Mouse (Mus musculus): ENCODE results near the gene Dok3. TPM values are rescaled to one million over a fixed set of nuclear protein-coding genes. Genes with fewer than 3 reads are reported as not detected.
"Not testable (repeated sequence)": the region's sequence is repeated elsewhere in the genome, so short reads cannot be mapped to it uniquely, and the experiment has no call there.

Gene Dok3
- polyA plus RNA-seq, 1 experiment from 2014 or later: 10.9 TPM

DNA sequence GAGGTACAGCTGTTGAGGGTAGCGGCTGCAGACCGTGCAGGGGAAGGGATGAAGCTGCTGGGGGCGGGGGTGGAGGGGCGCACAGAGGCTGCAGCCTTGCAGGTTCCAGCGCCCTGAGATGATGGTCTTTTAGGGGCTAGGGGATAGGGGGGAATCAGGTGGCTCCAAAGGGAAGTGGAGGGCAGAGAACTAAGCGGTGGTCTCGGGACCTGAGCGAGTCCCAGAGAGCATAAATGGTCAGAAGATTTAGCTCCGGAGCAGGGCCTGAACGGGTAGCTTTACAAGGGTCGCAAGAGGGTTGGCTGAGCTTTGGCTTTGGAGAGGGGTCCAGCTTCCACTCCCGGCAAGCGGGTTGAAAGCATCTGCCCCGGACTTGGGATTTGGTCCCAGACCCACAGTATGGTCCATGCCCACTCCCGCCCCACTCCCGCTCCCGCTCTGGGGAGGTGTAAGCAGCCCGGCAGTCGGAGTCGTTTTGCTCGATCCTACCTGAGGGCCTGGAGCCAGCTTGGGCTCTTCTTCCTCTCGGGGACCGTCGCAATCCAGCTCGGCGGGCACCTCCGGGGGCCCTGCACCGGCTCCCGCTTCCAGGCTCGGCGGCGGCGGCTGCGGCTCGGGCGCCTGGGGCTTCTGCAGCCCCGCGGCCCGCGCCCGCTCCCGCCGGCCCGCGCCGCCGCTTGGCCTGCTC is 41.3 kb upstream of the Dok3 start:
- H3K27me3 ChIP-seq (ENCODE audit: control insufficient read depth, insufficient read depth, low read depth, low read length): no peaks in the 10 kb centered on the region
- H3K4me1 ChIP-seq (ENCODE audit: control insufficient read depth, low read depth, low read length): peaks cover 20% of the 10 kb centered on the region
- peak overlapping the region; percentile 98 for H3K9ac ChIP-seq (ENCODE audit: low read depth, low read length)
- peak overlapping the region; percentile 97 for H3K4me2 ChIP-seq (ENCODE audit: low read depth, low read length)
- peak; percentile 60 for ATAC-seq (ENCODE audit: low read depth)
- peak overlapping the region; percentile 90 for H3K27ac ChIP-seq (ENCODE audit: low read length)
- H3K36me3 ChIP-seq (ENCODE audit: control insufficient read depth, insufficient read depth): no peaks in the 10 kb centered on the region; the same call in 1 of the 2 replicates
- peak overlapping the region; percentile 99 for H3K4me3 ChIP-seq (ENCODE audit: low read depth, low read length)
- no peaks in the 10 kb centered on the region for H3K9me3 ChIP-seq (replicated peaks; ENCODE audit: control insufficient read depth, low read length)
- WGBS (ENCODE audit: insufficient replicate concordance): under 1% methylated on average over 43 of the region's 47 CpGs

DNA sequence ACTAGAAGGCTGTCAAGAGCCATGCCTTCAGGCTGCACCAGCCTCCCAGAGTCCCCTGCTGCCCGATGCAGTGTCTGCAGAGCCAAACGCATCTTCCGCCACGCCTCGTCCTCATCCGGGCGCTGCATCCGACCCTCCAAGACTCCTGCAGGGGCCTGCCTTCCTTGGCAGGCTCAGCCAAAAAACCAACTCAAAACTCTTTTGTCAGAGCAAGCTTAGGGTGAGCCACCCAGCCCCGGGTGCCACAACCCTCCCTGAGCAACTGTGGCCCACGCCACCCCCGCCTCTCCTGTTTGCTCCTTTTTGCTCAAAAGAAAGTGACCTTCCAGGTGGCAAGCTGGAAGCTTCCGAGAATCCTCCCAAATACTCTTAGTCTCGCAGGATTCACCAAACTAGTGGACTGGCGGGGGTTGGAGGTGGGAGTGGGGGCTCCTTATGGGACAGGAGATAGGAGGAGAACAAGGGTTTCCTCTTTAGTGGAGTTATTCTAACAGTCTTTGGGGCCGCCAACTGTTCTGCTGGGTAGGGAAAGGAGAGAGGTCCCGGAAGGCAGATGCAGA is 40.7 kb upstream of the Dok3 start:
- peak overlapping the region; percentile 97 for H3K4me2 ChIP-seq (ENCODE audit: low read depth, low read length)
- H3K9me3 ChIP-seq (replicated peaks; ENCODE audit: control insufficient read depth, low read length): no peaks in the 10 kb centered on the region

DNA sequence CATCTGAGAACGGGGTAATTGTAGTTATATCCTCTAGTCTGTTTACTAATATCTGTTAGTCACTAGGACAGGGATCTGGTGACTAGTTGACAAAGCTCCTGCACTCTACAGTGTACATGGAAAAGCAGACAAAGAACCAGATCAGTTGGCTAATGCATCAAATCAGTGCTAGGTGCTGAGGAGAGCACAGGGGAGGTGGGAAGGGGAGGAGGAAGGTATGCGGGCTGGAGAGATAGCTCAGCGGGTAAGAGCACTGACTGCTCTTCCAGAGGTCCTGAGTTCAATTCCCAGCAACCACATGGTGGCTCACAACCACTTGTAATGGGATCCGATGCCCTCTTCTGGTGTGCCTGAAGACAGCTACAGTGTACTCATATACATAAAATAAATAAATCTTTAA is 39.4 kb upstream of the Dok3 start:
- peaks cover 20% of the 10 kb centered on the region for H3K4me1 ChIP-seq (ENCODE audit: control insufficient read depth, low read depth, low read length)
- H3K36me3 ChIP-seq (ENCODE audit: control insufficient read depth, insufficient read depth); H3K9ac ChIP-seq (ENCODE audit: low read depth, low read length); H3K4me3 ChIP-seq (ENCODE audit: low read depth, low read length); ATAC-seq (ENCODE audit: low read depth); H3K9me3 ChIP-seq (replicated peaks; ENCODE audit: control insufficient read depth, low read length); H3K27ac ChIP-seq (ENCODE audit: low read length); H3K27me3 ChIP-seq (ENCODE audit: control insufficient read depth, insufficient read depth, low read depth, low read length); H3K4me2 ChIP-seq (ENCODE audit: low read depth, low read length): not testable (repeated sequence)
- 73% methylated on average over 4 of the region's 4 CpGs for WGBS (ENCODE audit: insufficient replicate concordance)

More for the DNA sequence above, 40.7 kb upstream of the Dok3 start:
- H3K27me3 ChIP-seq (ENCODE audit: control insufficient read depth, insufficient read depth, low read depth, low read length): no peaks in the 10 kb centered on the region
- WGBS (ENCODE audit: insufficient replicate concordance): 23% methylated on average over 16 of the region's 16 CpGs
- H3K4me1 ChIP-seq (ENCODE audit: control insufficient read depth, low read depth, low read length): peaks cover 20% of the 10 kb centered on the region
- H3K27ac ChIP-seq (ENCODE audit: low read length): no peak overlapping the region
- H3K4me3 ChIP-seq (ENCODE audit: low read depth, low read length): peak overlapping the region; percentile 99
- H3K9ac ChIP-seq (ENCODE audit: low read depth, low read length): peak overlapping the region; percentile 98
- no peak for ATAC-seq (ENCODE audit: low read depth)
- no peaks in the 10 kb centered on the region; the same call in 1 of the 2 replicates for H3K36me3 ChIP-seq (ENCODE audit: control insufficient read depth, insufficient read depth)

DNA sequence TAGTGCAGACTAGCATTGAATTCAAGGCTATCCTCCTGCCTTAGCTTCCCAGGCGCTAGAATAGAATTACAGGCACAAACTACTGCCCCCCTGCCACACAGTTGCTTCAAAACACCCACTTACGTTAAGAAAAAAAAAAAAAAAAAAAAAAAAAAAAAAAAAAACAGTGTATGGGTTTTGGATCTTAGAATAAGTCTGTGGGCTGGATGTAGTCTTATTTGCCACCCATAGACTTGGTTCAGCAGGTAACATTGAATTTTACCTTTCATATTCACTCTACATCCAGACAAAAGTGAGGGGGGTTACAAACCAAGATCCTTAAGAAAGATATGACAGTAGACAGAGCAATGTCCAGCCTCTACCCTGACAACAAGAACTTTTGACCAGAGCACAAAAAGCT is 38.9 kb upstream of the Dok3 start:
- no peak overlapping the region for H3K9ac ChIP-seq (ENCODE audit: low read depth, low read length)
- H3K4me1 ChIP-seq (ENCODE audit: control insufficient read depth, low read depth, low read length): peaks cover 20% of the 10 kb centered on the region
- H3K27me3 ChIP-seq (ENCODE audit: control insufficient read depth, insufficient read depth, low read depth, low read length): no peaks in the 10 kb centered on the region
- H3K4me3 ChIP-seq (ENCODE audit: low read depth, low read length): no peak overlapping the region
- 77% methylated on average over 2 of the region's 2 CpGs for WGBS (ENCODE audit: insufficient replicate concordance)
- no peak overlapping the region for H3K4me2 ChIP-seq (ENCODE audit: low read depth, low read length)
- no peaks in the 10 kb centered on the region for H3K9me3 ChIP-seq (replicated peaks; ENCODE audit: control insufficient read depth, low read length)
- no peak for ATAC-seq (ENCODE audit: low read depth)
- no peaks in the 10 kb centered on the region; the same call in 1 of the 2 replicates for H3K36me3 ChIP-seq (ENCODE audit: control insufficient read depth, insufficient read depth)
- H3K27ac ChIP-seq (ENCODE audit: low read length): no peak overlapping the region

DNA sequence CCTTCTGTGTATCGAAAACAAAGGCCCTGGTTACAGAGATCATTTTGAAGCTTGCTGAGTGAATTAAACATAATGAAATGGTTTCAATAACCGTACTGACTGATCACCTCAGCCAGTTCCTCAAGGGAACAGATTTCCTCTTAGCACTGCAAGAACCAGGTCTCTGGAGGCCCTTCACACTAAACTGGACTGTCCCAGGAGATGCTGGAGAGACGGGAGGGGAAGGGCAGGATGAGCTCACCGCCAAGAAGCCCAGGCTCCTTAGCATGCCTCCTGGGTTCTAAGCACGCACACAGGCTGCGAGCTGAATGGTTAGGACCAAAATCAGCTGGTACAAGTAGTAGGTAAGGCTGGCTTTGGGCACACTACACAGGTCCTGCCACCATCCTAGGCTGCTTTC is 37.9 kb upstream of the Dok3 start:
- Histone ChIP-seq H3K27me3 (ENCODE audit: control insufficient read depth, insufficient read depth, low read depth, low read length) (no peaks in the 10 kb centered on the region), H3K9me3 (replicated peaks; ENCODE audit: control insufficient read depth, low read length) (no peaks in the 10 kb centered on the region), H3K4me1 (ENCODE audit: control insufficient read depth, low read depth, low read length) (peaks cover 17% of the 10 kb centered on the region), H3K4me2 (ENCODE audit: low read depth, low read length) (no peak overlapping the region), H3K36me3 (ENCODE audit: control insufficient read depth, insufficient read depth) (no peaks in the 10 kb centered on the region; the same call in 1 of the 2 replicates), H3K4me3 (ENCODE audit: low read depth, low read length) (no peak overlapping the region), H3K27ac (ENCODE audit: low read length) (no peak overlapping the region), H3K9ac (ENCODE audit: low read depth, low read length) (no peak overlapping the region)
- no peak for ATAC-seq (ENCODE audit: low read depth)
- WGBS (ENCODE audit: insufficient replicate concordance): 80% methylated on average over 6 of the region's 6 CpGs

DNA sequence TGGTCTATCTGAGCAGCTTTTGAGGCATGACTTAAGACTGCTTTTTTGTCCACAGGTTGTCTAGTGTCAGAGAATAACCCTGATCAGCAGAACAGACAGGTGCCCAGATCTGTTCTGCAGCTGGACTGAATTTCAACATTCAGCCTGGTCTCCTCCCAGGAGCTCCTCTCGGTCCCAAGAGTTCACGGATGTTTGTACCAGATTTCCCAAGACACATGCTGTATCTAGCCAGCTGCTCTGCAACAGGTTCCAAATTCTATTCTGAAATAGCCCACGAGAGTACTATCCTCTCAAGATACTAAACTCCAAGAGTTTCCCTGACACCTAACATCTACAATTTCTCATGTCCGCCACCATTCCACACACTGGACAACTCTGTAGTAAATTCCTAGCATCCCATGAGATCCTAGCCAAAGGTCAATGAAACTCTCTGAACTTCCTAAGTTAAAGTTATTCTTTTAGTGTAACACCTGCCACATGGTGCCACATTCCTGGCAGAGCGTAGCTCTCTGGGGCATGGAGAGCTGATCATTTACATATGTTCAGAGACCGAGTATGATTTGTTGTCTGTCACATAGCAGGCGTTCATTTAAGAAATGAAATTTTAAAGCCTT is 34.3 kb upstream of the Dok3 start:
- 78% methylated on average over 7 of the region's 7 CpGs for WGBS (ENCODE audit: insufficient replicate concordance)
- H3K9ac ChIP-seq (ENCODE audit: low read depth, low read length): no peak overlapping the region
- H3K27ac ChIP-seq (ENCODE audit: low read length): no peak overlapping the region
- ATAC-seq (ENCODE audit: low read depth): no peak
- H3K9me3 ChIP-seq (replicated peaks; ENCODE audit: control insufficient read depth, low read length): no peaks in the 10 kb centered on the region
- no peaks in the 10 kb centered on the region for H3K4me1 ChIP-seq (ENCODE audit: control insufficient read depth, low read depth, low read length)
- no peak overlapping the region for H3K4me3 ChIP-seq (ENCODE audit: low read depth, low read length)
- H3K27me3 ChIP-seq (ENCODE audit: control insufficient read depth, insufficient read depth, low read depth, low read length): no peaks in the 10 kb centered on the region
- H3K4me2 ChIP-seq (ENCODE audit: low read depth, low read length): no peak overlapping the region
- no peaks in the 10 kb centered on the region; the same call in 1 of the 2 replicates for H3K36me3 ChIP-seq (ENCODE audit: control insufficient read depth, insufficient read depth)

DNA sequence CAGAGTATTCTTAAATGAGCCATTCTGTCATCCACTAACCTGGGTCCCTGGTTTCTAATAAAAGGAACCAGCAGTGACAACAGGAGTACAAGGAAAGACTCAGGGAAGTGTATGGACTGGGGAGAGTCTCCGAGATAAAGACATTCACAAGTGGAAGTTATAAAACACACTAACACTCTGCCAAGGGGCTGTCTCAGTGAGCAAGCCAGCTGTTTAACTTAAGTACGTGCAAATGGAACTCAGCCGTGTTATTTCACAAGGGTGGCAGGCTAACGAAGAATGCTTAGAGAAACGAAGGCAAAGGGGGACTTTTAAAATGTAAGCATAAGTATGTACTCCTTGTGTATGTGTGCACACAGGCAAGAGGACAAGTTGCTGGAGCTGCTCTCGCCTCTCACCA is 28.4 kb upstream of the Dok3 start:
- Histone ChIP-seq H3K36me3 (ENCODE audit: control insufficient read depth, insufficient read depth) (peaks cover 11% of the 10 kb centered on the region), H3K4me3 (ENCODE audit: low read depth, low read length) (no peak overlapping the region), H3K9me3 (replicated peaks; ENCODE audit: control insufficient read depth, low read length) (no peaks in the 10 kb centered on the region), H3K27ac (ENCODE audit: low read length) (no peak overlapping the region), H3K27me3 (ENCODE audit: control insufficient read depth, insufficient read depth, low read depth, low read length) (no peaks in the 10 kb centered on the region), H3K4me2 (ENCODE audit: low read depth, low read length) (no peak overlapping the region), H3K4me1 (ENCODE audit: control insufficient read depth, low read depth, low read length) (no peaks in the 10 kb centered on the region), H3K9ac (ENCODE audit: low read depth, low read length) (no peak overlapping the region)
- ATAC-seq (ENCODE audit: low read depth): no peak
- WGBS (ENCODE audit: insufficient replicate concordance): 79% methylated on average over 6 of the region's 6 CpGs

DNA sequence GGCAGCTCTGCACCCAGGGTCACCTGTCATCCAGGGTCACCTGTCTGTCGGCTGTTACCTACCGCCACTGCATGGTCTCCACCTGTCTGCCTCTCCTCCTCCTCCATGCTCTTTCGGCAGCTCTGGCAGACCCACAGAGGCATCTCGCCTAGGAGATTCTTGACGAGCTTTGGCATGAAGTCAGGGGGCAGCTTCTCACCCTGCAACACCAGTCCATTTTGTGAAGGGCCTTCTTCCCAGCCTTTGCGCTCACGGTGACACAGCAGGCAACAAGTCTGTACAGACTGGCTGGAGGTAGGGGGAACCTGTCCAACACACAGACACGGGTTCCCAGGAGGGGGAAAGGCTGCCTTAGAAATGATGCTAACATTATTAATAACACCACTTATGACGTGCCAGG is 26.8 kb upstream of the Dok3 start:
- H3K9ac ChIP-seq (ENCODE audit: low read depth, low read length): no peak overlapping the region
- no peaks in the 10 kb centered on the region for H3K9me3 ChIP-seq (replicated peaks; ENCODE audit: control insufficient read depth, low read length)
- WGBS (ENCODE audit: insufficient replicate concordance): 82% methylated on average over 9 of the region's 9 CpGs
- no peaks in the 10 kb centered on the region for H3K27me3 ChIP-seq (ENCODE audit: control insufficient read depth, insufficient read depth, low read depth, low read length)
- H3K4me3 ChIP-seq (ENCODE audit: low read depth, low read length): no peak overlapping the region
- H3K4me1 ChIP-seq (ENCODE audit: control insufficient read depth, low read depth, low read length): no peaks in the 10 kb centered on the region
- H3K36me3 ChIP-seq (ENCODE audit: control insufficient read depth, insufficient read depth): peaks cover 11% of the 10 kb centered on the region
- no peak for ATAC-seq (ENCODE audit: low read depth)
- no peak overlapping the region for H3K4me2 ChIP-seq (ENCODE audit: low read depth, low read length)
- H3K27ac ChIP-seq (ENCODE audit: low read length): no peak overlapping the region

DNA sequence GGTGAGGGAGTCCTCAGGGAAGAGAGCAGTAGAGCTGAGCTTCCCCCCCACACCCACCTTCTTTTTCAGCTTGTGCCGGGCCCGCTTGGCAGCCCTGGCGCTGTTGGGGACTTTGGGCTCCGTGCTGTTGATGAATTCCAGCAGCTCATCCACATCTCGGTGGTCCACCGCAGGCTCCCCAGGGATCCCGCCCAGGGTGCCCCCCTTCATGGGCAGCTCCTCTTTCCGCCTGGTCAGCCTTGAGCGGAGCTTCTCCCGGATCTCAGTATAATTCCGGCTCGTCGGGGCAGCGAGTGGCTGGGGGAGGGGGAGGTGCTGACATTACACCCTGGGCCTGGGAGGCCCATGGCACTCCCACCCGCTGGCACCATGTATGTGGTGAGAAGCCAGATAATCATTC is 20.0 kb upstream of the Dok3 start:
- Histone ChIP-seq H3K9ac (ENCODE audit: low read depth, low read length) (no peak overlapping the region), H3K36me3 (ENCODE audit: control insufficient read depth, insufficient read depth) (peaks cover 5% of the 10 kb centered on the region), H3K27me3 (ENCODE audit: control insufficient read depth, insufficient read depth, low read depth, low read length) (no peaks in the 10 kb centered on the region), H3K4me1 (ENCODE audit: control insufficient read depth, low read depth, low read length) (peaks cover 13% of the 10 kb centered on the region), H3K9me3 (replicated peaks; ENCODE audit: control insufficient read depth, low read length) (no peaks in the 10 kb centered on the region), H3K4me3 (ENCODE audit: low read depth, low read length) (no peak overlapping the region), H3K4me2 (ENCODE audit: low read depth, low read length) (no peak overlapping the region), H3K27ac (ENCODE audit: low read length) (no peak overlapping the region)
- WGBS (ENCODE audit: insufficient replicate concordance): 84% methylated on average over 15 of the region's 15 CpGs
- no peak for ATAC-seq (ENCODE audit: low read depth)
